Mouse (Mus musculus) ES-Bruce4 (cell line): ENCODE measurements at regions not wholly inside any gene's neighbourhood (a gene's known extent, or its start where the extent isn't known, plus 50 kb on each side); places are given as distances from the start of the nearest gene placed in this dataset.

Source experiments
- CTCF ChIP-seq: IDR thresholded peaks from one replicate; pipeline ENCODE4 v1.8.1; 2011; ENCODE audit warnings: low read depth, low read length
- EP300 ChIP-seq: IDR thresholded peaks from 2 replicates; pipeline ENCODE4 v1.6.1; 2011; ENCODE audit warnings: low read depth, low read length; ENCODE audit not compliant: insufficient read depth

- TF ChIP-seq CTCF, result no peak
- no peak for TF ChIP-seq EP300
Observed at GRCm38 (mm10) chr4:9143087-9143486, 904.2 kb upstream of the Car8 start.
